Mouse (Mus musculus) lung, adult 10 weeks (tissue): ENCODE results near the gene Map4k3. TPM values are rescaled to one million over a fixed set of nuclear protein-coding genes. Genes with fewer than 3 reads are reported as not detected.

Source experiments
- polyA plus RNA-seq: library from polyadenylated mRNA; stranded (reverse); fragments of 350-450 nt; fragmentation: Illumina TruSeq; extraction: RNeasy Lipid Tissue Mini Kit (QIAGEN cat#74804); gene quantifications from one replicate; pipeline ENCODE4 v1.2.3, GENCODE M21; 2014; ENCODE audit warnings: low read depth, low replicate concordance; ENCODE audit not compliant: insufficient read depth

Map4k3 gene
- 33.2 TPM for polyA plus RNA-seq

GRCm38 (mm10) chr17:80728062-80728858 lies at the start of gene Map4k3:
Gene Map4k3 (minus strand): TSS chr17:80728485.

GRCm38 (mm10) chr17:80577639-80578038 lies 150.6 kb downstream of the Map4k3 start, which contains the start of gene Cdkl4:
Gene Cdkl4 (minus strand): TSS chr17:80577813.

Other genes with a start within 250 kb of the Map4k3 start
- gene Sos1, start 248.0 kb downstream of the Map4k3 start, polyA plus RNA-seq = 3.3 TPM
- gene Cdkl4, start 150.7 kb downstream of the Map4k3 start, polyA plus RNA-seq = 2.8 TPM
- gene Tmem178, start 216.1 kb upstream of the Map4k3 start, polyA plus RNA-seq = 14.7 TPM